Mouse (Mus musculus): ENCODE measurements around the gene Gemin7. TPM values are rescaled to one million over a fixed set of nuclear protein-coding genes. Genes with fewer than 3 reads are reported as not detected.

Gemin7 gene
- total and polyA plus RNA-seq, 3 experiments: 63.2 to 101 (median 64.4) TPM

DNA sequence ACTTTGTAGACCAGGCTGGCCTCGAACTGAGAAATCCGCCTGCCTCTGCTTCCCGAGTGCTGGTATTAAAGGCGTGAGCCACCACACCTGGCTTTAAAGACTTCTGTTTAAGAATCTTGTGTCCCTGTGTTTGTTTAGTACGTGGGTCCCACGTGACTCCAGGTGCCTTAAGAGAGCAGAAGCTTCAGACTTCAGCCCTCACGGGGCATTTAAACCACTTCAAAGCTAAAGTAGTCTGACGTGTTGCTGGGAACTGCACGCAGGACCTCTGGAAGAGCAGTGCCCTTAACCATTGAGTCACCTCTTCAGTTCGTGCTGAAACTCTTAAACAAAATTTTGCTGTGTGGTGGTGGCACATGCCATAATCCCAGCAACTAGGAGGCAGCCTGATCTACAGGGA is 28.0 kb downstream of the Gemin7 start:
- H3K4me2 ChIP-seq (ENCODE audit: insufficient read depth, low read depth, poor library complexity, severe bottlenecking): no peak overlapping the region
- H3K79me2 ChIP-seq (replicated peaks; ENCODE audit: control insufficient read depth, extremely low read depth, insufficient read depth, poor library complexity, severe bottlenecking): peaks cover 30% of the 10 kb centered on the region
- no peak for DNase-seq (ENCODE audit: extremely low read depth)
- dilution Hi-C loops (cut with MboI; ENCODE audit: extremely low pct_ligation_motif_present, extremely low pct_unique_long_range_greater_than_20kb, low sequenced_read_pairs): no loop called here
- H3K27me3 ChIP-seq (replicated peaks): no peaks in the 10 kb centered on the region
- in situ Hi-C loops (cut with MboI; ENCODE audit: low pct_ligation_motif_present, low pct_unique_long_range_greater_than_20kb, low sequenced_read_pairs): no loop called here
- peaks cover 30 to 89% of the 10 kb centered on the region in 2 experiments for H3K36me3 ChIP-seq (replicated peaks in 1 of 2; ENCODE audit: control insufficient read depth in 1 of 2, insufficient read depth in 1 of 2, low read length in 1 of 2)
- H3K27ac ChIP-seq (ENCODE audit: insufficient read depth, low read depth): no peak overlapping the region
- H3K4me3 ChIP-seq (replicated peaks in 1 of 3; ENCODE audit: low read depth in 2 of 3, low read length in 2 of 3, poor library complexity in 1 of 3): no peak overlapping the region
- peaks cover 0 to 10% of the 10 kb centered on the region in 2 experiments; a peak in 1 of 4 replicates for H3K4me1 ChIP-seq (ENCODE audit: control insufficient read depth in 1 of 2, insufficient read depth in 2 of 2)
- H3K9me3 ChIP-seq (replicated peaks; ENCODE audit: low read length): no peaks in the 10 kb centered on the region
- no peak overlapping the region for H3K9ac ChIP-seq (ENCODE audit: insufficient read depth, low read depth)
- TF ChIP-seq MYC (IDR thresholded peaks at IDR 0.05; ENCODE audit: low read depth, low read length) (no peak), PAX5 (IDR thresholded peaks at IDR 0.05; ENCODE audit: low read length) (no peak)

DNA sequence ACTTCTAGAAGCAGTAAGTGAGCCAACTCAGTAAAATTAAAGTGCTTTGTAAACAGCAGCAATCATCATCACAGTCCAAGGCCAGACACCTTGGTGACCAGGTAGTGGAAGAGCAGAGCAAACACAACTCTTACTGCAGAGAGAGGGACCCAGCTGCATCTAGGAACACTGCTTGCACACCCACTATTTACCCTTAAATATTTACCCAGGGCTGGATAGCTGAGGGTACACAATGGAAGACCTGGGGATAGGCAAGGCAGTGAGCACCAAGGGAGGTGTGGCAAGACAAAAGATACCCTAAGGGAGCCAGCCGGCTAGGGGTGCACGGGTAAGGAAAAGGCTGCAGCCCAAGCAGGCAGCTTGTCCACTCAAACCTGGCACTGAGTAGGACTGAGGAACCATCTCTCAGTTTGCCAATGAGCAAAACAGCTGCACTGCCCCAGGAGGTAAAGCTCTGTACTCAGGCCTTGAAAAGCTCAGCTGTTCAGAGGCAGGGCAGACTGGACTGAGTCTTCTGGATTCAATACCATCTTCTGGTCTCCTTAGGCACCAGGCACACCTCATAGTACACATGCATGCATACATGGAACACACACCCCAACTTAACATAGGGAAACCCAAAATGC is 29.9 kb downstream of the Gemin7 start:
- dilution Hi-C loops (cut with MboI; ENCODE audit: extremely low pct_ligation_motif_present, extremely low pct_unique_long_range_greater_than_20kb, low sequenced_read_pairs): no loop called here
- H3K27me3 ChIP-seq (replicated peaks): no peaks in the 10 kb centered on the region
- no peak overlapping the region for H3K4me3 ChIP-seq (replicated peaks in 1 of 3; ENCODE audit: low read depth in 2 of 3, low read length in 2 of 3, poor library complexity in 1 of 3)
- no peak for DNase-seq (ENCODE audit: extremely low read depth)
- in situ Hi-C loops (cut with MboI; ENCODE audit: low pct_ligation_motif_present, low pct_unique_long_range_greater_than_20kb, low sequenced_read_pairs): no loop called here
- peaks cover 25% of the 10 kb centered on the region for H3K79me2 ChIP-seq (replicated peaks; ENCODE audit: control insufficient read depth, extremely low read depth, insufficient read depth, poor library complexity, severe bottlenecking)
- H3K9me3 ChIP-seq (replicated peaks; ENCODE audit: low read length): no peaks in the 10 kb centered on the region
- no peak overlapping the region for H3K27ac ChIP-seq (ENCODE audit: insufficient read depth, low read depth)
- H3K4me2 ChIP-seq (ENCODE audit: insufficient read depth, low read depth, poor library complexity, severe bottlenecking): no peak overlapping the region
- TF ChIP-seq E2F4 (IDR thresholded peaks at IDR 0.05; ENCODE audit: insufficient replicate concordance, low read depth, low read length) (no peak), ZC3H11A (IDR thresholded peaks at IDR 0.05; ENCODE audit: low read depth, low read length) (no peak), USF2 (conservative IDR thresholded peaks at IDR 0.05; ENCODE audit: low read depth, low read length) (no peak), POLR2AphosphoS2 (IDR thresholded peaks at IDR 0.05; ENCODE audit: low read depth, low read length) (no peak), ZKSCAN1 (IDR thresholded peaks at IDR 0.05; ENCODE audit: borderline replicate concordance, low read depth, low read length) (no peak), ELF1 (IDR thresholded peaks at IDR 0.05; ENCODE audit: low read depth, low read length) (no peak), CTCF (conservative IDR thresholded peaks at IDR 0.05 in 1 of 2, IDR thresholded peaks at IDR 0.05 in 1 of 2; ENCODE audit: low read depth in 2 of 2, low read length in 2 of 2) (no peak), MEF2A (IDR thresholded peaks at IDR 0.05; ENCODE audit: borderline replicate concordance, low read depth, low read length) (no peak), ETS1 (conservative IDR thresholded peaks at IDR 0.05; ENCODE audit: low read depth, low read length) (no peak), TCF12 (IDR thresholded peaks at IDR 0.05; ENCODE audit: low read depth, low read length) (no peak), RCOR1 (conservative IDR thresholded peaks at IDR 0.05; ENCODE audit: low read depth, low read length) (no peak), POLR2A (IDR thresholded peaks at IDR 0.05; ENCODE audit: low read depth, low read length) (no peak), SMC3 (IDR thresholded peaks at IDR 0.05; ENCODE audit: low read depth, low read length) (no peak), USF1 (IDR thresholded peaks at IDR 0.05; ENCODE audit: low read depth, low read length) (no peak), GABPA (IDR thresholded peaks at IDR 0.05; ENCODE audit: insufficient replicate concordance, low read depth, low read length) (no peak), UBTF (IDR thresholded peaks at IDR 0.05; ENCODE audit: low read depth, low read length) (no peak), NELFE (IDR thresholded peaks at IDR 0.05; ENCODE audit: low read depth, low read length) (no peak), MAZ (IDR thresholded peaks at IDR 0.05; ENCODE audit: low read depth, low read length) (no peak), TBP (conservative IDR thresholded peaks at IDR 0.05; ENCODE audit: low read depth, low read length) (no peak)
- H3K4me1 ChIP-seq (ENCODE audit: control insufficient read depth in 1 of 2, insufficient read depth in 2 of 2): peaks cover 0 to 27% of the 10 kb centered on the region in 2 experiments; a peak in 2 of 4 replicates
- H3K9ac ChIP-seq (ENCODE audit: insufficient read depth, low read depth): no peak overlapping the region
- peaks cover 16 to 86% of the 10 kb centered on the region in 2 experiments for H3K36me3 ChIP-seq (replicated peaks in 1 of 2; ENCODE audit: control insufficient read depth in 1 of 2, insufficient read depth in 1 of 2, low read length in 1 of 2)

All from CH12.LX (cell line).